Comparison of ENCODE assay signal across 9 mouse cellular contexts in genomic region chr4:105316478-105317206, GRCm38 (mm10).
DNase-seq lines count a peak whose midpoint lies in the region; ATAC-seq and TF ChIP-seq lines count a peak whose summit lies in the region.
"Had no signal": no experiment of that assay in that cellular context is flagged by ENCODE, and none has a peak within 500 bp of the region (broad histone marks: within the 10 kb centered on the region; RNA-seq: fewer than 3 reads in every experiment).

No protein-coding gene starts in this region.

- H3K4me2 ChIP-seq in kidney, embryonic 16.5 days (replicated peaks; ENCODE audit: low read depth, low read length): no peak overlapping the region
- no peak overlapping the region for H3K4me2 ChIP-seq in kidney, postnatal 0 days (ENCODE audit: low read length)
- no peak overlapping the region for H3K4me2 ChIP-seq in forebrain, embryonic 16.5 days (ENCODE audit: low read length)

- H3K4me1 ChIP-seq in kidney, embryonic 16.5 days (ENCODE audit: insufficient read depth, low read length): no peaks in the 10 kb centered on the region
- H3K4me1 ChIP-seq in kidney, postnatal 0 days (replicated peaks; ENCODE audit: insufficient read depth, low read length): no peaks in the 10 kb centered on the region
- no peaks in the 10 kb centered on the region; the same call in 1 of the 2 replicates for H3K4me1 ChIP-seq in olfactory bulb, adult 2 months (ENCODE audit: control insufficient read depth, insufficient read depth, low read length)
- H3K4me1 ChIP-seq in forebrain, embryonic 16.5 days (replicated peaks; ENCODE audit: control insufficient read depth, insufficient read depth, low read length): no peaks in the 10 kb centered on the region

- no peak for TF ChIP-seq POLR2A in olfactory bulb, adult 2 months (IDR thresholded peaks at IDR 0.05; ENCODE audit: insufficient read depth, low read depth, low read length)

- no peaks in the 10 kb centered on the region for H3K9me3 ChIP-seq in kidney, embryonic 16.5 days (ENCODE audit: low read length)
- no peaks in the 10 kb centered on the region for H3K9me3 ChIP-seq in kidney, postnatal 0 days (replicated peaks; ENCODE audit: low read length)
- no peaks in the 10 kb centered on the region for H3K9me3 ChIP-seq in forebrain, embryonic 16.5 days (ENCODE audit: control insufficient read depth, low read length)

- no peak overlapping the region for H3K9ac ChIP-seq in kidney, embryonic 16.5 days (replicated peaks; ENCODE audit: low read length)
- H3K9ac ChIP-seq in kidney, postnatal 0 days (ENCODE audit: low read depth, low read length): no peak overlapping the region
- H3K9ac ChIP-seq in forebrain, embryonic 16.5 days (replicated peaks; ENCODE audit: low read depth, low read length): no peak overlapping the region

- no peaks in the 10 kb centered on the region for H3K27me3 ChIP-seq in kidney, embryonic 16.5 days (ENCODE audit: insufficient read depth, low read length)
- H3K27me3 ChIP-seq in kidney, postnatal 0 days (ENCODE audit: insufficient read depth, low read length): no peaks in the 10 kb centered on the region
- no peaks in the 10 kb centered on the region for H3K27me3 ChIP-seq in forebrain, embryonic 16.5 days (replicated peaks; ENCODE audit: control insufficient read depth, insufficient read depth, low read length)

- no peak overlapping the region for H3K4me3 ChIP-seq in kidney, embryonic 16.5 days (ENCODE audit: low read length)
- no peak overlapping the region for H3K4me3 ChIP-seq in kidney, postnatal 0 days (replicated peaks; ENCODE audit: low read depth, low read length)
- no peak overlapping the region for H3K4me3 ChIP-seq in olfactory bulb, adult 2 months (ENCODE audit: insufficient read depth, low read depth, low read length)
- no peak overlapping the region for H3K4me3 ChIP-seq in forebrain, embryonic 16.5 days (replicated peaks; ENCODE audit: low read length)
- H3K4me3 ChIP-seq: myocyte had no signal

- DNase-seq in kidney, adult 9 months: peak; percentile 65
- DNase-seq in adrenal gland, adult (ENCODE audit: inconsistent age in 2 of 2, low spot score in 1 of 2): peak; percentile 58 to 86
- no peak for DNase-seq in kidney, postnatal 0 days (ENCODE audit: low spot score)
- no peak for DNase-seq in adipocyte (ENCODE audit: low spot score)
- no peak for DNase-seq in left cerebral cortex, adult 11 months (ENCODE audit: low spot score)

- WGBS in kidney, embryonic 16.5 days: 64% methylated on average over 12 of the region's 12 CpGs
- 58% methylated on average over 12 of the region's 12 CpGs for WGBS in kidney, postnatal 0 days
- WGBS in olfactory bulb, adult 2 months: 77% methylated on average over 12 of the region's 12 CpGs
- WGBS in forebrain, embryonic 16.5 days: 80% methylated on average over 12 of the region's 12 CpGs

- no peaks in the 10 kb centered on the region for H3K36me3 ChIP-seq in kidney, embryonic 16.5 days (ENCODE audit: insufficient read depth, low read length)
- H3K36me3 ChIP-seq in kidney, postnatal 0 days (ENCODE audit: insufficient read depth, low read length): no peaks in the 10 kb centered on the region
- no peaks in the 10 kb centered on the region for H3K36me3 ChIP-seq in forebrain, embryonic 16.5 days (ENCODE audit: control insufficient read depth, insufficient read depth)

- peak; percentile 49 for TF ChIP-seq CTCF in kidney, postnatal 0 days (IDR thresholded peaks at IDR 0.05; ENCODE audit: low read depth)
- TF ChIP-seq CTCF in olfactory bulb, adult 2 months (IDR thresholded peaks at IDR 0.05; ENCODE audit: insufficient read depth, low read depth, low read length): peak; percentile 19; the same call in 1 of the 2 replicates

- ATAC-seq in kidney, embryonic 16.5 days (ENCODE audit: low FRiP score, low TSS enrichment): no peak
- no peak for ATAC-seq in kidney, postnatal 0 days (replicated peaks; ENCODE audit: low FRiP score, low read depth)
- ATAC-seq in forebrain, embryonic 16.5 days: no peak

- H3K27ac ChIP-seq in kidney, embryonic 16.5 days (ENCODE audit: low read length): no peak overlapping the region
- H3K27ac ChIP-seq in kidney, postnatal 0 days: no peak overlapping the region
- H3K27ac ChIP-seq in olfactory bulb, adult 2 months (ENCODE audit: insufficient read depth, low read depth, low read length): no peak overlapping the region
- no peak overlapping the region for H3K27ac ChIP-seq in forebrain, embryonic 16.5 days (ENCODE audit: low read length)

Comparison
In these comparisons a context has a peak if more than half of its experiments do, and no peak if none do; other contexts are left out.
1. DNase-seq: peak in kidney, adult 9 months (single experiment) and adrenal gland, adult (2 of 2); none in kidney, postnatal 0 days (single experiment), adipocyte (single experiment) and left cerebral cortex, adult 11 months (single experiment).